Mouse (Mus musculus) olfactory bulb, adult 2 months (tissue): ENCODE data around the gene Scgb3a1. TPM values are rescaled to one million over a fixed set of nuclear protein-coding genes. Genes with fewer than 3 reads are reported as not detected.
A peak's percentile ranks its signal among the peaks of the same experiment; 100 is the strongest.

Experiments used
- H3K27ac ChIP-seq: fragments of 200-500 bp; 2 replicates; pipeline ENCODE4 v1.5.1; 2012; ENCODE audit warnings: low read depth, low read length; ENCODE audit not compliant: insufficient read depth
- H3K4me1 ChIP-seq: fragments of 200-500 bp; 2 replicates; pipeline ENCODE4 v1.6.1; 2012; ENCODE audit warnings: low read length; ENCODE audit not compliant: control insufficient read depth, insufficient read depth
- H3K4me3 ChIP-seq: fragments of 200-500 bp; 2 replicates; pipeline ENCODE4 v1.5.1; 2012; ENCODE audit warnings: mild to moderate bottlenecking, low read depth, low read length, moderate library complexity; ENCODE audit not compliant: insufficient read depth
- CTCF ChIP-seq: fragments of 200-500 bp; IDR thresholded peaks from 2 replicates; pipeline ENCODE4 v1.5.1; 2012; ENCODE audit warnings: low read depth, mild to moderate bottlenecking, low read length, moderate library complexity; ENCODE audit not compliant: insufficient read depth
- POLR2A ChIP-seq: fragments of 200-500 bp; IDR thresholded peaks from 2 replicates; pipeline ENCODE4 v1.6.1; 2012; ENCODE audit warnings: mild to moderate bottlenecking, low read depth, low read length, moderate library complexity; ENCODE audit not compliant: insufficient read depth
- WGBS: fragments of 180-500 bp; shearing (Covaris S2); methylation state at CpG from one replicate; pipeline ENCODE4 v1.1.7; 2018; 5-methylcytosine and 5-hydroxymethylcytosine counted together
- polyA plus RNA-seq: library from polyadenylated mRNA; stranded (reverse); fragments of >200 nt; gene quantifications from 2 replicates; pipeline ENCODE4 v1.2.4, GENCODE M21; 2012; ENCODE audit warnings: low replicate concordance; ENCODE audit not compliant: missing spikeins, insufficient read depth, insufficient read length

Gene Scgb3a1
- polyA plus RNA-seq, 1 experiment, result not detected

DNA sequence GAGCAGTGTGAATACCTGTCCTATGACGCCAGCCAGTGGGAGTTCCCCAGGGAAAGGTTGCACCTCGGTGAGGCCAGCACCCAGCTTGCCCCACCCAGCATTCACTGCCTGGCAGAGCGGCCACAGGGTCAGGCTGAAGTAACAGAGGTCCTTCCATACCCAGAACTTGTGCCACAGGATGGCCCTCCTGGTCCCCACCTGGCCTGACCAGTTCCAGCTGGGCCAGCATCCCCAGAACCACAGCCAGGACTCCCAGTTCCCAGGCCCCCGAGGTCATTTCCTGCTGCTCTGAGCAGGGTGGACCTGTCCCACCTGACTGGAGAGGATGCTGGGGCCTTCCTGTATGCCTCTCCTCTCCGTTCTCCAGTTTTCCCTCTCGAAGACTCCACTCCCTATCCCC lies 27.7 kb upstream of the Scgb3a1 start:
- TF ChIP-seq CTCF (no peak), POLR2A (no peak)
- peaks cover 12% of the 10 kb centered on the region; the same call in 1 of the 2 replicates for H3K4me1 ChIP-seq
- WGBS, result 79% methylated on average over 6 of the region's 6 CpGs
- H3K4me3 ChIP-seq, result no peak overlapping the region
- H3K27ac ChIP-seq, result no peak overlapping the region

DNA sequence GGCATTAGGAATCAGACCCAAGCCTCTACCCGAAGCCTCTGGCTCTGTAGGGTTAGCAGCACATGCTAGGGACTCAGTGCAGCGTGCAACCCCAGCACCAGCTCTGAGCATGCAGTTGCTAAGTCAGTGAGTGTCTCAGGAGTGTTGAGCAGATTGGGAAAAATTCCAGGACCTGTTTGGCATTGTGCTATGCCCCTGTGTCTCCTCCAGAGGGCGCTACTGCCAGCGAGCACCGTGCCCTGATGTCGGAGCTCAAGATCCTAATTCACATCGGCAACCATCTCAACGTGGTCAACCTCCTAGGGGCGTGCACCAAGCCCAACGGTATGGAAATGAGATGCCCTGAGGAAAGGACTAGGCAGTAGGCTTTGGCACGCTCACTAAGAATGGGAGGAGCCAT lies 27.0 kb upstream of the Scgb3a1 start:
- no peak for TF ChIP-seq POLR2A
- TF ChIP-seq CTCF, result peak; percentile 67; the same call in 1 of the 2 replicates
- WGBS, result 7% methylated on average over 11 of the region's 11 CpGs
- no peak overlapping the region for H3K27ac ChIP-seq
- no peak overlapping the region for H3K4me3 ChIP-seq
- peaks cover 12% of the 10 kb centered on the region; the same call in 1 of the 2 replicates for H3K4me1 ChIP-seq

DNA sequence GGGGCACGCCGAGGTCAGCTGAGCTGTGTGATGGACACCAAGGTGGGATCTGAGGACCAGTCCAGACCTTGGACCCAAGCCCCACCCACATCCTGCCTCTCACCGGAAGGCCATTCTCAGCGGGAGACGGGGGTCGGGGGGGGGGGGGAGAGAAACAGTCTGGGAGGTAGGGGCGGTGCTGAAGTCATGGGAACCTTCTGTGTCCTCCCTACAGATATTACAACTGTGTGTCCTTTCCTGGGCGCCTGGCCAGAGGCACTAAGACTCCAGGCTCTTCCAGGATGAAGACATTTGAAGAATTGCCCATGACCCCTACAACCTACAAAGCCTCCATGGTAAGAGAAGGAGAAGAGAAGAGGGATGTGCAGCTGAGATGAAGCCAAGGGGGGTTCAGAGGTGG lies 17.7 kb upstream of the Scgb3a1 start:
- WGBS, result 66% methylated on average over 8 of the region's 8 CpGs
- no peak for TF ChIP-seq CTCF
- TF ChIP-seq POLR2A, result no peak
- Histone ChIP-seq H3K27ac (no peak overlapping the region), H3K4me1 (peaks cover 3% of the 10 kb centered on the region), H3K4me3 (no peak overlapping the region)

DNA sequence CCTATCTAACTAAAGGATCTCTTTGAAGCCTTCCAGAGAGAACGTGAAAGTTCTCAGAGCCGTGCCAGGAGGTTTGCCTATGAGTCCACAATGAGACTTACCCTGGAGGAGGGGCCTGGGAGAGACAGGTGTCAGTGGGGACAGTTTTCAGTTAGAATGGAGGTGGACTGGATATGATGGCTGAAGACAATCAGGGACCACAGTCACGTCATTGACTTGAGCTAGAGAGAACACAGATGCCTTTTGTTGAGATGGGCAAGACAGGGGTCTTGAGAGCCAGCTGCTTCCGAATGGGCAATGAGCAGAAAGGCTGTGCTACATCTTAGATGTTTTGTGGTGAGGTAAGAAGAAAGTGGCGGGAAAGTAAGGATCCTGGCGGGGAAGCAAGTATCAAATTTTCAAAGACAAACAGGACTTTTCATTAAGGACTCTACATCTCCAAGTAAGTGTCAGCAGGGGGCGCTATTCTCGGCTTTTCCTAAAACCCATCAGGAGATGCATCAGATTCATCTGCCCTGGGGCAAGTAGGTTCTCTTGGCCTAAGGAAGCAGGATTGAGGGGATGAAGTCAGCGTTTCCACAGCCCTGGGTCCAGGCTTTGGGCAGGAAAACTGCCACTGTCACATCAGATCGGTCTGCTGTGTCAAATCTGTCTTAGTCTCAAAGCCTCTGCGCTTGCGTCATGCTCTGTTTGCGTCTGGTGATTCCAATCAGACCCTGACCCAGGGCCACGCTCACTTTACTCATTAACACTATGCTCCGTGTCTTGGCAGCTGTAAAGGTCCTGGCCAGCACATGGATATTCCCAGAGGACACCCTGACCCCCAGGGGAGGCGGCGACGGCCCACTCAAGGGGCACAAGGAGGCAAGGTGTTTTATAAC lies 13.1 kb upstream of the Scgb3a1 start:
- H3K27ac ChIP-seq, result peak overlapping the region; percentile 79
- peaks cover 21% of the 10 kb centered on the region for H3K4me1 ChIP-seq
- no peak for TF ChIP-seq CTCF
- no peak for TF ChIP-seq POLR2A
- 71% methylated on average over 18 of the region's 18 CpGs for WGBS
- H3K4me3 ChIP-seq, result no peak overlapping the region

DNA sequence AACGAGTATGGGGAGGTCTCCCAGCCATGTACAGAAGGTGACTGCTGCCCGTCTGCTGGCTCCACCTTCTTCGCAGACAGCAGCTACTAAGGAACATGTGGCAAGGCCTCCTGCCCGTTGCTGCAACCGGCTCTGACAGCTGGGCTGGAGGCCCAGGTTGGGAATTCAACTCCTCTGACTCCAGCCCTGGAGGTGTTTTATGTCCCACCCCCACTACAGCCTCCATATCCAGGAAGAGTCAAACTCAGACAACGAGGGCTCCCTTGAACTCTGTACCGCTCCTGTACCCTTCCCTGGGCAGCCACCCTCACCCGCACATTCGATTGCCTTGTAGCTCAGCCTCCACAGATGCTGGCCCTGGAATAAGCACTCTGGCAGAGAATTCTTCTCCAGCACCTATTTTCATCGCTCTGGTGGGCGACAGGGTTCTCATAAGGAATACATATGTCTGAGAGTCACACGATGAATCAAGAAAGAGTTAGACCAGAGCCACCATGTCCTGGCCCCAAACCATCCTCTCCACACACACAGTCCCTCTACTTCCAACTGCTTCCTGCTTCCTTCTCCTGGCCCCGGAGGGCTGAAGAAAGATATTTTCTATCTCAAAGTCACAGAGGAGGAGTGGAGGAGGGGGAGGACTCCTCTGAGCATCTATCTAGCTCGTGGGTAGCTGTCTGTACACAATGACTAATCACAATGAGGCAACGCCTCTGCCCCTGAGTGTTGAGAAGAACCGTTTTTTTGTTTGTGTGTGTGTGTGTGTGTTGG lies 12.2 kb upstream of the Scgb3a1 start:
- TF ChIP-seq POLR2A, result 0 out of 2 replicates have a peak, but pooled peaks have one; percentile 11
- TF ChIP-seq CTCF, result no peak
- WGBS, result 46% methylated on average over 16 of the region's 16 CpGs
- H3K27ac ChIP-seq, result peak overlapping the region; percentile 79

DNA sequence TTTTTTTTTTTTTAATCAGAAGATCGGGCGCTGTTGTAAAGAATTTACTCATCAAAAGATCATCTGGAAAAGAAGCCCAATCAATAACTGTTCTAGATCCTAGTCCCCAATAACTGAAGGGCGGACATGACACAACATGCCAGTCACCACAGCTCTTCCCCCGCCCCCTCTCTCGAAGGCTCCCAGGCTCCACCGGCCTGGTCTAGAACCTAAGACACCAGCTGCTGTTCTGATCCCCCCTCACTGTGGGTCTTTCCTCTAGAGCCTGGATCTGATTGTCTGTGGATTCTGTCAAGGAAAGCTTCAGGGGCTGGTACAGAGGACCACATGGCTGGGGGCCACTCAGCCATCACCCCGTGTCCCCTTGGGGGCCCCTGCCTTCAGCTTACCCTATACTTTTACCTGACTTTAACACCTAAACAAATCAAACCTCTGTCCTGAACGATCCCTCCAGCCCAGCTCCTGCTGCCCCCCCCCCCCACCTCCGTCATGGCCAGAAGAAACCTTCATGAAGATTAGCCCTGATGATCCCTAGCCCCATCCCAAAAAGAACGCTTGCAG lies 11.6 kb upstream of the Scgb3a1 start:
- H3K27ac ChIP-seq, result no peak overlapping the region
- TF ChIP-seq POLR2A (no peak), CTCF (no peak)
- 71% methylated on average over 10 of the region's 10 CpGs for WGBS

More for the DNA sequence above, 12.2 kb upstream of the Scgb3a1 start:
- H3K4me3 ChIP-seq, result no peak overlapping the region
- peaks cover 21% of the 10 kb centered on the region for H3K4me1 ChIP-seq

DNA sequence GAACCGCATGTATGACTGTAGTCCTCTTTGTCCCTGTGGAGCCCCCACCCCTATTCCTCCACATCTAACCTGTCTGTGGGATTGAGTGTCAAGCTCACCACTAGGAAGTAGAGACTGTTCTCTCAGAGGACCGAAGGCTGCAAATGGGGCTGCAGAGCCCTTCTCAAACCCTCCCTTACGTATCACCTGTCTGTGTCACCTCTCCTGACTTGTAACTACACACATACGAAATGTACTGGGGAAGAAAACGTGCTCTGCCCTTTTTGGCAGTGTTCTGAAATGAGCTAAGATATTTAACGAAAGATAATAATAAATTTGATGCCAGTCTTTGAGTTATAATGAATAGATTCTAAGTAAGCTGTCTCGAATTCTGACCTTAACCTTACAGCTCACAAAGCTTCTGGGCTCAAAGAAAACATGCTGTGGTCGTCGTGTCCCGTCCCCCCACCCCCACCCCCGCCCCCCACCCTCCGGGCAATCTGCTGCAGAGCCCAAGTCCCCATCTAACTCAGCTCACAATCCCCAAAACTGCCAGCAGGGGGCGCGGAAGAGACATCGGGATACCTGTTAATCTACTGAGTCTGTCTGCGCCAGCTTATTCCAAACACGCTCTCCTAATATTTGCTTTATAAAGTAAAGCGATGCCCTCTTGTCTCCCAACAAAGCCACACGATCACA lies 10.9 kb upstream of the Scgb3a1 start:
- Histone ChIP-seq H3K4me1 (peaks cover 21% of the 10 kb centered on the region), H3K4me3 (no peak overlapping the region), H3K27ac (no peak overlapping the region)
- no peak for TF ChIP-seq POLR2A
- no peak for TF ChIP-seq CTCF
- 17% methylated on average over 19 of the region's 19 CpGs for WGBS

More for the DNA sequence above, 11.6 kb upstream of the Scgb3a1 start:
- Histone ChIP-seq H3K4me1 (peaks cover 21% of the 10 kb centered on the region), H3K4me3 (no peak overlapping the region)

DNA sequence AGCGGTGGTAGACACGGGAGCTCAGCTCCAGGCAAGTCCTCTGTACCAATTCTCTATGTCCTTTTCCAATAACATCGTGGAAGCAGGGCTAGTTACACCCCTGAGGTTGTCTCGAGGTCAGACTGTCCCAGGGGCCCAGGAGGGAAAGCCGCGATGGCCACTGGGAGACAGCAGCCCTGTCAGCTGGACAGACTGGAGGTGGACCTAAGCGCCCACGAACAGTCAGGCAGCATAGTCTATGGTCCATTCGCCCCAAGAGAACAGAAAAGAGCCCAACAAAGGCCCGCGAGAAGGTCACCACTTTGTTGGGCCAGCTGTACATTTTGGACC lies 10.4 kb upstream of the Scgb3a1 start:
- Histone ChIP-seq H3K27ac (no peak overlapping the region), H3K4me3 (no peak overlapping the region), H3K4me1 (peaks cover 21% of the 10 kb centered on the region)
- 38% methylated on average over 11 of the region's 11 CpGs for WGBS
- TF ChIP-seq CTCF (no peak), POLR2A (no peak)
